Comparison of ENCODE assay signal across 13 mouse cellular contexts in the genomic region with DNA sequence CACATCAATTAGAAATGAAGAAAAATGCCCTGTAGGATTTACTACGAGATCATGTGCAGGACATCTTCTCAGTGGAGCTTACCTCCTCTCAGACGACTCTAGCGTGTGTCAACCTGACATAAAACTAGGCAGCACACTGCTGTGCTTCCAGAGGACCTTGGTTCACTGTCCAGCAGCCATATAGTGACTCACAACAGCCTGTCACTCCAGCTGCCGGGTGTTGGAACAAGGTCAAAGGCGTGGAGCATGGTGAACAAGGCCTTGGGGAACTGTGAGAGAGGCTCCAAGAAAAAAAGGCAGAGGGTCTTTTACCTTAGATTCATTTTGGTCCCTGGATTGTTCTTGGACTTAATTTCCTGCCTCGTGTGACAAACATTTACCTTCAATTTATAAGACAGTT. TPM values are rescaled to one million over a fixed set of nuclear protein-coding genes. Genes with fewer than 3 reads are reported as not detected.
DNase-seq lines count a peak whose midpoint lies in the region.
"Had no signal": no experiment of that assay in that cellular context is flagged by ENCODE, and none has a peak within 500 bp of the region (broad histone marks: within the 10 kb centered on the region; RNA-seq: fewer than 3 reads in every experiment).

No protein-coding gene starts in this region.

- intact Hi-C loops in gastrocnemius, postnatal 36 days (cut with DNase I) = no loop called here

- peak; percentile 18 for DNase-seq in gastrocnemius, postnatal 25 days
- DNase-seq in gastrocnemius, postnatal 36 days = no peak
- DNase-seq in 3134 (ENCODE audit: extremely low read depth, insufficient read length, low spot score) = peak; percentile 32
- peak; percentile 87 to 92 for DNase-seq in adrenal gland, adult (ENCODE audit: inconsistent age in 2 of 2, low spot score in 1 of 2)
- DNase-seq in adrenal gland, postnatal 10 days = peak; percentile 73
- no peak for DNase-seq in right cerebral cortex, postnatal 4 days
- no peak for DNase-seq in spleen, adult 18-20 months
- DNase-seq in cerebellum, adult 18-20 months = no peak
- DNase-seq: cerebellum, adult 11 months; cerebellum, adult 9-11 months; cerebellum, postnatal 36 days; heart, adult 11 months; kidney, adult 8-10 months had no signal

RNA-seq across cellular contexts. Expression of gene Asb18, which starts 3.6 kb away (rescaled TPM):
- total RNA-seq in gastrocnemius, postnatal 25 days (2021) = 10 to 100 TPM; 19.9 to 22.6 TPM
- total RNA-seq in gastrocnemius, postnatal 36 days (2021) = 10 to 100 TPM; 21.8 to 26.9 TPM
- 1 to 10 TPM in 1 of 2 experiments, not detected in 1; 1.5 TPM for total RNA-seq in adrenal gland, postnatal 10 days (2021)

Comparison
In these comparisons a context has a peak if more than half of its experiments do, and no peak if none do; other contexts are left out.
1. DNase-seq: peak in gastrocnemius, postnatal 25 days (single experiment), 3134 (single experiment), adrenal gland, adult (2 of 2) and adrenal gland, postnatal 10 days (single experiment); none in gastrocnemius, postnatal 36 days (0 of 2), right cerebral cortex, postnatal 4 days (single experiment), spleen, adult 18-20 months (0 of 2) and cerebellum, adult 18-20 months (0 of 2).
2. RNA of gene Asb18, which starts 3.6 kb away (total RNA-seq): 21.8 to 26.9 TPM in gastrocnemius, postnatal 36 days and 19.9 to 22.6 TPM in gastrocnemius, postnatal 25 days; 1.5 TPM in adrenal gland, postnatal 10 days; every median in the first group is over 4 times any median in the second.